Mouse (Mus musculus) liver, embryonic 13.5 days (tissue): Measurements from ENCODE around the gene Rubcn. TPM values are rescaled to one million over a fixed set of nuclear protein-coding genes. Genes with fewer than 3 reads are reported as not detected.
A peak's percentile ranks its signal among the peaks of the same experiment; 100 is the strongest.

Source experiments
- ATAC-seq: fragments of 200-750 bp; cut with Nextera tagmentation; 2 replicates; pipeline ENCODE4 v1.8.0; 2017; ENCODE audit warnings: low read depth, mild to moderate bottlenecking, moderate number of reproducible peaks, moderate library complexity
- DNase-seq: peaks from one replicate; pipeline ENCODE4 v3.0.0; 2022
- H3K27ac ChIP-seq: fragments of 300-500 bp; sonication (generic); 2 replicates; pipeline ENCODE4 v1.5.1; 2015; ENCODE audit warnings: moderate library complexity, mild to moderate bottlenecking, inconsistent platforms
- H3K27me3 ChIP-seq: fragments of 300-500 bp; sonication (generic); 2 replicates; pipeline ENCODE4 v1.6.1; 2015; ENCODE audit warnings: mild to moderate bottlenecking, inconsistent platforms
- H3K36me3 ChIP-seq: fragments of 300-500 bp; sonication (generic); 2 replicates; pipeline ENCODE4 v1.6.1; 2015; ENCODE audit warnings: mild to moderate bottlenecking, inconsistent platforms
- H3K4me1 ChIP-seq: fragments of 300-500 bp; sonication (generic); replicated peaks from 2 replicates; pipeline ENCODE4 v1.6.1; 2015; ENCODE audit warnings: inconsistent platforms
- H3K4me2 ChIP-seq: fragments of 300-500 bp; sonication (generic); 2 replicates; pipeline ENCODE4 v1.6.1; 2015; ENCODE audit warnings: inconsistent platforms, mild to moderate bottlenecking, moderate library complexity
- H3K4me3 ChIP-seq: fragments of 300-500 bp; sonication (generic); replicated peaks from 2 replicates; pipeline ENCODE4 v1.5.1; 2015; ENCODE audit warnings: mild to moderate bottlenecking, inconsistent platforms
- H3K9ac ChIP-seq: fragments of 300-500 bp; sonication (generic); 2 replicates; pipeline ENCODE4 v1.6.1; 2015; ENCODE audit warnings: mild to moderate bottlenecking, inconsistent platforms
- H3K9me3 ChIP-seq: fragments of 300-500 bp; sonication (generic); replicated peaks from 2 replicates; pipeline ENCODE4 v1.6.1; 2016; ENCODE audit warnings: inconsistent platforms
- WGBS: fragments of 180-500 bp; shearing (Covaris S2); methylation state at CpG from one replicate; pipeline ENCODE4 v1.1.7; 2015; ENCODE audit not compliant: insufficient replicate concordance; 5-methylcytosine and 5-hydroxymethylcytosine counted together
- polyA plus RNA-seq: library from polyadenylated mRNA; unstranded; fragments of >200 nt; fragmentation: Nextera tagmentation; extraction: Ambion mirVana; gene quantifications from 2 replicates; pipeline ENCODE4 v1.2.1, GENCODE M21; 2015

Gene Rubcn
- polyA plus RNA-seq, 1 experiment from 2014 or later = 4.3 TPM

- no peaks in the 10 kb centered on the region for H3K36me3 ChIP-seq
- no peaks in the 10 kb centered on the region for H3K9me3 ChIP-seq
- no peak overlapping the region for H3K9ac ChIP-seq
- WGBS = 20% methylated on average over 6 of the region's 6 CpGs
- no peak overlapping the region for H3K27ac ChIP-seq
- H3K4me2 ChIP-seq = peak overlapping the region; percentile 57
- peaks cover 15% of the 10 kb centered on the region for H3K4me1 ChIP-seq
- peaks cover 6% of the 10 kb centered on the region; the same call in 1 of the 2 replicates for H3K27me3 ChIP-seq
- ATAC-seq (0 out of 2 replicates have a peak, but pooled peaks have one; percentile 26), DNase-seq (no peak)
- H3K4me3 ChIP-seq = peak overlapping the region; percentile 35; the same call in 1 of the 2 replicates
Measured at GRCm38 (mm10) chr16:32815160-32815605, 62.4 kb downstream of the Rubcn start.

DNA sequence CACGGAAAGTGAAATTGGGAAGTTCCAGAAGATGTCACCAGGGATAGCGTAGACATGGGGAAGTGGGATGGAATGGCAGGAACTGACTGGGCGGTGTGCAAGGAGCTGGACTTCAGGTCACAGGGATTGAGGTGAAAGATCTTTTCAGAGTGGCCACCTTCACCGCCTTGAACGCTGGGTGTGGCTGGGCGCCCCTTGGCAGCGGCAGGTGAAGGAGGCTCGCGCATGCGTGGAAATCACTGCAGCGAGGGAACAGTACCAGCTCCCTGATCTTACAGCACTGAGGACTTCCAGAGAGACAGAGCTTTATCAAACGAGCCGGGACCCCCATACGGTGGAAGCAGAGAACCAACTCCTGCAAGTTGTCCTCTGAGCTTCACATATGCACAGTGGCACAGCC, 63.0 kb downstream of the Rubcn start:
- no peak overlapping the region for H3K9ac ChIP-seq
- no peak overlapping the region for H3K27ac ChIP-seq
- peaks cover 6% of the 10 kb centered on the region; the same call in 1 of the 2 replicates for H3K27me3 ChIP-seq
- no peaks in the 10 kb centered on the region for H3K9me3 ChIP-seq
- peak overlapping the region; percentile 35 for H3K4me3 ChIP-seq
- peak overlapping the region; percentile 57 for H3K4me2 ChIP-seq
- 15% methylated on average over 14 of the region's 14 CpGs for WGBS
- H3K4me1 ChIP-seq = peaks cover 15% of the 10 kb centered on the region
- DNase-seq (no peak), ATAC-seq (no peak)
- H3K36me3 ChIP-seq = no peaks in the 10 kb centered on the region

GRCm38 (mm10) chr16:32813771-32814170, 63.8 kb downstream of the Rubcn start:
- 54% methylated on average over 3 of the region's 3 CpGs for WGBS
- H3K36me3 ChIP-seq = no peaks in the 10 kb centered on the region
- H3K9ac ChIP-seq = no peak overlapping the region
- H3K4me3 ChIP-seq = no peak overlapping the region
- no peak overlapping the region for H3K27ac ChIP-seq
- no peak overlapping the region for H3K4me2 ChIP-seq
- no peaks in the 10 kb centered on the region for H3K9me3 ChIP-seq
- peaks cover 6% of the 10 kb centered on the region; the same call in 1 of the 2 replicates for H3K27me3 ChIP-seq
- H3K4me1 ChIP-seq = peaks cover 15% of the 10 kb centered on the region
- ATAC-seq = no peak
- no peak for DNase-seq

GRCm38 (mm10) chr16:32813362-32813761, 64.2 kb downstream of the Rubcn start:
- 35% methylated on average over 9 of the region's 9 CpGs for WGBS
- H3K9me3 ChIP-seq = no peaks in the 10 kb centered on the region
- no peak overlapping the region for H3K9ac ChIP-seq
- H3K27ac ChIP-seq = no peak overlapping the region
- peaks cover 6% of the 10 kb centered on the region; the same call in 1 of the 2 replicates for H3K27me3 ChIP-seq
- DNase-seq (no peak), ATAC-seq (no peak)
- no peak overlapping the region for H3K4me3 ChIP-seq
- peaks cover 15% of the 10 kb centered on the region for H3K4me1 ChIP-seq
- H3K36me3 ChIP-seq = no peaks in the 10 kb centered on the region
- H3K4me2 ChIP-seq = peak overlapping the region; percentile 49

- peak; percentile 50; the same call in 1 of the 2 replicates for ATAC-seq
- Histone ChIP-seq H3K9ac (no peak overlapping the region), H3K4me1 (peaks cover 17% of the 10 kb centered on the region), H3K36me3 (no peaks in the 10 kb centered on the region), H3K27ac (no peak overlapping the region), H3K4me2 (peak overlapping the region; percentile 49), H3K4me3 (no peak overlapping the region), H3K27me3 (peaks cover 6% of the 10 kb centered on the region; the same call in 1 of the 2 replicates), H3K9me3 (no peaks in the 10 kb centered on the region)
- peak; percentile 61 for DNase-seq
- WGBS = 0% methylated on average over 9 of the region's 9 CpGs
Measured at GRCm38 (mm10) chr16:32812888-32813361, 64.6 kb downstream of the Rubcn start.

- Histone ChIP-seq H3K4me3 (no peak within 1 kb of the TSS), H3K27ac (no peak within 1 kb of the TSS), H3K9ac (no peak within 1 kb of the TSS), H3K9me3 (no peaks in the 10 kb centered on the region), H3K27me3 (peaks cover 6% of the 10 kb centered on the region; the same call in 1 of the 2 replicates), H3K4me1 (peaks cover 23% of the 10 kb centered on the region), H3K36me3 (no peaks in the 10 kb centered on the region), H3K4me2 (no peak within 1 kb of the TSS)
- DNase-seq (no peak), ATAC-seq (no peak)
- WGBS = 75% methylated on average over 4 of the region's 4 CpGs
Measured at GRCm38 (mm10) chr16:32810321-32810720, 67.2 kb downstream of the Rubcn start, which contains the start of gene Smbd1. Smbd1 (minus strand) TSS chr16:32810477.

DNA sequence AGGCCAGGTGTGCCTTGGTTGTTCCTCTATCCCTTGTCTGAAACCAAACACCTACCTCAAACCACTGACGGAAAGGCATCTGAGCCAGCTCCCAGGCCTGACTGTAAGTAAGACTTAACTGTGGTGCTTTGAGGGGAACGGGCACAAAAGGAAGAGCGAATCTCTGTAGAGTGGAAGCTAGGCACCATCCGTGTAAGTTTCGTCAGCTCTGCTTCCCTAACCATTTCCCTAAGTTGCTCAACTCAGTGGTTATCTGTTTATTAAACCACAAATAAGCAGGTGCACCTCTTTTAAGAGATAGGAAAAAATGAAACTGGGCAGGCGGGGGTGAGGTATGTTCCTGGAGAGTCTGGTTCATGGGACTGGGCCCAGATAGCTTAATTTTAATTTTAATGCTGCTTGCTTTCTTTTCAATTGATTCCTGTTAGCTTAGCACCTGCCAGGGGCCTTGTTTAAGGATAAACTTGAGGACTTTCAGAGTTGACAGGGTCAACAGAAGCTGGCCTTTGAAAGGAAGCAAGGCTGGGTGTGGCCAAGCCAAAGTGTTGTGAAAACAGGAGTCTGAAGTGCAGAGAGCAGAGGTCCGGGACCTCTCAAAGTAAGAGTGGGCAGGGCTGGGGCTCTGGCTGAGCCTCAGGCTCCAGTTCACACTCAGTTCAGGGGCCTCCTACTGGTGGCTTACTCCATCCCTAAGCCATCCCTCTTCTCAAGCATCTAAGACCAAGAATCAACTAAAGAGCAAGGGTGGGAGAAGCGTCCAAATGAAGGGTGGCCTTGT, 70.0 kb downstream of the Rubcn start:
- H3K27ac ChIP-seq = no peak overlapping the region
- ATAC-seq (no peak), DNase-seq (no peak)
- H3K27me3 ChIP-seq = no peaks in the 10 kb centered on the region
- no peak overlapping the region for H3K4me2 ChIP-seq
- no peaks in the 10 kb centered on the region for H3K9me3 ChIP-seq
- no peak overlapping the region for H3K4me3 ChIP-seq
- peaks cover 10% of the 10 kb centered on the region for H3K4me1 ChIP-seq
- H3K36me3 ChIP-seq = no peaks in the 10 kb centered on the region
- WGBS = 36% methylated on average over 8 of the region's 8 CpGs
- no peak overlapping the region for H3K9ac ChIP-seq

- H3K4me1 ChIP-seq = peaks cover 10% of the 10 kb centered on the region
- no peak for ATAC-seq
- DNase-seq = no peak
- no peak overlapping the region for H3K27ac ChIP-seq
- H3K27me3 ChIP-seq = no peaks in the 10 kb centered on the region
- H3K9me3 ChIP-seq = no peaks in the 10 kb centered on the region
- no peaks in the 10 kb centered on the region for H3K36me3 ChIP-seq
- no peak overlapping the region for H3K4me2 ChIP-seq
- 64% methylated on average over 7 of the region's 7 CpGs for WGBS
- no peak overlapping the region for H3K9ac ChIP-seq
- no peak overlapping the region for H3K4me3 ChIP-seq
Measured at GRCm38 (mm10) chr16:32805151-32805550, 72.4 kb downstream of the Rubcn start.

DNA sequence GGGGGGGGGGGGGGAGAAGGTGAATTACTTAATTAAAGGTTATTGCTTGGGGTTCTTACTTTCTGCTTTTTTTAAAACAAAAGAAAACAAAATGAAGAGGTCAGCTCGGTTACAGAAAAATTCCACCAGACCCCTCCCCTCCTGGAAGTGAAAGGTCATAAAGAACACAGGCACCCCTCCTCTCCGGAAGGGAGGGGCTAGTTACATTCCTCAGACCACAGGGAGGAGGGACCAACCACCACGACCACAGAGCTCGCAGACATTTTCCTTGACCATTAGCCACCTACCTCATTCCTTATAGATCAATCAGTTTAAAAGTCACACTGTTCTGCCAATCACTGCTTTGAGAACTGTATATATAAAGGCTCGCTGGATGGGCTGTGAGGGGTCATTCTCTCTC, 73.7 kb downstream of the Rubcn start:
- 36% methylated on average over 5 of the region's 5 CpGs for WGBS
- Histone ChIP-seq H3K27me3 (no peaks in the 10 kb centered on the region), H3K9me3 (no peaks in the 10 kb centered on the region), H3K36me3 (no peaks in the 10 kb centered on the region), H3K9ac (no peak overlapping the region), H3K4me3 (no peak overlapping the region), H3K4me1 (peaks cover 10% of the 10 kb centered on the region), H3K27ac (no peak overlapping the region), H3K4me2 (no peak overlapping the region)
- no peak for DNase-seq
- no peak for ATAC-seq

DNA sequence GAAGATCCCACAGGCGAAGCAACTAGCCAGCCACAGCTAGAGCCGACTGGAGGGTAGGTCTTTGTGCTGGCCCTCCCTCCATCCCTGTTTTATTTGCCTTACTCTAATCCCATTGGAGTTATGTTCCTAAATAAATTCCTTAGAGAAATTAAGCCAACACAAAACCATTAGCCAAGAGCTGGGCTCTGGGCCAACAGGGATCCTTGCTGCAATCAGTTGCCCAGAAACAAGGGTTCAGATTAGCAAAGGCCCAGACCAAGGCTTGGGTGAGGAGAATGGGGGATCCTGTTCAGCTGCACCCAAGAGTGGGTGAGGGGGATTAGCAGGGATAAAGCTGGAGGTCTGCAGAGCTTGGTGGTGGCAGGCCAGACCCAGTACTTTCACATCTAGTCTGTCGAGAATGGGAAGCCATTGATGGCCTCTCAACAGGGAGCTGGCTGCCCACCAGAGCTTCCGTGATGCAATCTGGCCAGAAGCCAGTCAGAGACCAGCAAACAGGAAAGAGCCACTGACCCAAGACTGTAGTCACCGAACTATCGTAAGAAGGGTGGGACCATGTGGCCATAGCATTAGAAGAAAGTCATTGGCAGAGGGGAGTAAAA, 74.2 kb downstream of the Rubcn start:
- Histone ChIP-seq H3K36me3 (no peaks in the 10 kb centered on the region), H3K27me3 (no peaks in the 10 kb centered on the region), H3K4me1 (peaks cover 10% of the 10 kb centered on the region), H3K4me2 (no peak overlapping the region), H3K9me3 (no peaks in the 10 kb centered on the region), H3K9ac (no peak overlapping the region), H3K27ac (no peak overlapping the region), H3K4me3 (no peak overlapping the region)
- ATAC-seq = no peak
- no peak for DNase-seq
- WGBS = 42% methylated on average over 6 of the region's 6 CpGs

- DNase-seq = no peak
- Histone ChIP-seq H3K9ac (no peak within 1 kb of the TSS), H3K36me3 (no peaks in the 10 kb centered on the region), H3K4me3 (no peak within 1 kb of the TSS), H3K4me1 (no peaks in the 10 kb centered on the region), H3K27ac (no peak within 1 kb of the TSS), H3K27me3 (peaks cover 22% of the 10 kb centered on the region; the same call in 1 of the 2 replicates), H3K9me3 (no peaks in the 10 kb centered on the region), H3K4me2 (no peak within 1 kb of the TSS)
- no peak for ATAC-seq
- 32% methylated on average over 3 of the region's 3 CpGs for WGBS
Measured at GRCm38 (mm10) chr16:32797426-32797689, 80.2 kb downstream of the Rubcn start, which contains the start of gene Muc20. Muc20 (minus strand) TSS chr16:32797435.
